14 mouse cellular contexts compared by ENCODE assay signal in genomic region chr17:29257001-29257511, GRCm38 (mm10). TPM values are rescaled to one million over a fixed set of nuclear protein-coding genes. Genes with fewer than 3 reads are reported as not detected.
DNase-seq lines count a peak whose midpoint lies in the region; ATAC-seq and TF ChIP-seq lines count a peak whose summit lies in the region.
"Had no signal": no experiment of that assay in that cellular context is flagged by ENCODE, and none has a peak within 500 bp of the region (broad histone marks: within the 10 kb centered on the region; RNA-seq: fewer than 3 reads in every experiment).

No protein-coding gene starts in this region.

- intact Hi-C loops in left cerebral cortex, postnatal 14 days (cut with DNase I) = no loop called here
- intact Hi-C loops in gastrocnemius, adult 2 months (cut with DNase I) = no loop called here

- peak overlapping the region; percentile 91 for H3K27ac ChIP-seq in heart, embryonic 15.5 days
- no peak overlapping the region for H3K27ac ChIP-seq in gastrocnemius, adult 2 months

- H3K4me2 ChIP-seq in heart, embryonic 15.5 days = peak overlapping the region; percentile 37; the same call in 1 of the 2 replicates

- H3K27me3 ChIP-seq in E14TG2a.4 (ENCODE audit: insufficient read depth, low read length) = no peaks in the 10 kb centered on the region
- no peaks in the 10 kb centered on the region for H3K27me3 ChIP-seq in heart, embryonic 15.5 days

- H3K9ac ChIP-seq in heart, embryonic 15.5 days = no peak overlapping the region; the same call in 1 of the 2 replicates

- peaks cover 87% of the 10 kb centered on the region for H3K36me3 ChIP-seq in E14TG2a.4 (ENCODE audit: insufficient read depth, low read length)
- peaks cover 4% of the 10 kb centered on the region; the same call in 1 of the 2 replicates for H3K36me3 ChIP-seq in heart, embryonic 15.5 days

- no peaks in the 10 kb centered on the region for H3K9me3 ChIP-seq in E14TG2a.4 (ENCODE audit: low read length)
- H3K9me3 ChIP-seq in heart, embryonic 15.5 days (replicated peaks) = no peaks in the 10 kb centered on the region

- peak; percentile 31 for DNase-seq in kidney, postnatal 14 days
- no peak for DNase-seq in kidney, postnatal 4 days
- DNase-seq in heart, adult 11 months = peak; percentile 99
- no peak for DNase-seq in left cerebral cortex, postnatal 14 days (ENCODE audit: low spot score in 2 of 2)
- DNase-seq in urinary bladder, postnatal 25 days (ENCODE audit: low spot score) = no peak
- no peak for DNase-seq in gastrocnemius, adult 2 months
- DNase-seq: lung, postnatal 14 days; midbrain, embryonic 14.5 days; thymus, postnatal 25 days had no signal

- peaks cover 89% of the 10 kb centered on the region for H3K4me1 ChIP-seq in E14TG2a.4 (replicated peaks; ENCODE audit: low read depth, low read length)
- peaks cover 81% of the 10 kb centered on the region for H3K4me1 ChIP-seq in heart, embryonic 15.5 days (replicated peaks)

- H3K4me3 ChIP-seq in E14TG2a.4 (replicated peaks; ENCODE audit: low read length) = 0 out of 2 replicates have a peak overlapping the region, but pooled peaks have one; percentile 1
- no peak overlapping the region for H3K4me3 ChIP-seq in heart, embryonic 15.5 days
- H3K4me3 ChIP-seq in gastrocnemius, adult 2 months = no peak overlapping the region
- H3K4me3 ChIP-seq: erythroblast, embryonic 14.5 days had no signal

- ATAC-seq in heart, embryonic 15.5 days (replicated peaks; ENCODE audit: insufficient number of reproducible peaks, insufficient read depth, low FRiP score, low read depth) = peak; percentile 82
- ATAC-seq: activated CD4-positive, CD25-positive, alpha-beta regulatory T cell, adult 4 months; CD4-positive, CD25-positive, alpha-beta regulatory T cell, adult 4 months had no signal

- TF ChIP-seq CTCF in E14TG2a.4 (conservative IDR thresholded peaks at IDR 0.05; ENCODE audit: low read length) = no peak
- no peak for TF ChIP-seq CTCF in gastrocnemius, adult 2 months (IDR thresholded peaks at IDR 0.05)

- 42% methylated on average over 10 of the region's 10 CpGs for WGBS in heart, embryonic 15.5 days

RNA-seq across cellular contexts. Expression of gene Ppil1, which starts 6.9 kb away (rescaled TPM):
- polyA plus RNA-seq in heart, embryonic 15.5 days (2015; fragmentation: Nextera tagmentation; extraction: Ambion mirVana) = 86.8 and 107 TPM in 2 replicates
- 10 to 100 TPM; 17.8 to 17.9 TPM for total RNA-seq in left cerebral cortex, postnatal 14 days (2021)
- 1 to 10 TPM; 5.1 to 7.3 TPM for total RNA-seq in gastrocnemius, adult 2 months (2021)

RNA-seq across cellular contexts. Expression of gene BC004004, which starts 11.5 kb away (rescaled TPM):
- polyA plus RNA-seq in heart, embryonic 15.5 days (2015; fragmentation: Nextera tagmentation; extraction: Ambion mirVana) = 91.1 and 96.0 TPM in 2 replicates
- 100 to 1,000 TPM in 1 of 2 experiments, 10 to 100 TPM in 1; 87.5 to 103 TPM for total RNA-seq in left cerebral cortex, postnatal 14 days (2021)
- 100 to 1,000 TPM; 110 to 121 TPM for total RNA-seq in gastrocnemius, adult 2 months (2021)

RNA-seq across cellular contexts. Expression of gene Cpne5, which starts 19.1 kb away (rescaled TPM):
- polyA plus RNA-seq in heart, embryonic 15.5 days (2015; fragmentation: Nextera tagmentation; extraction: Ambion mirVana) = 14.9 and 17.9 TPM in 2 replicates
- total RNA-seq in left cerebral cortex, postnatal 14 days (2021) = 10 to 100 TPM; 82.0 to 86.5 TPM
- total RNA-seq in gastrocnemius, adult 2 months (2021) = not detected

Comparison
In these comparisons a context has a peak if more than half of its experiments do, and no peak if none do; other contexts are left out.
1. DNase-seq: peak in kidney, postnatal 14 days (single experiment) and heart, adult 11 months (single experiment); none in kidney, postnatal 4 days (0 of 2), left cerebral cortex, postnatal 14 days (0 of 2), urinary bladder, postnatal 25 days (single experiment) and gastrocnemius, adult 2 months (single experiment).
2. RNA of gene Cpne5, which starts 19.1 kb away (total RNA-seq): 82.0 to 86.5 TPM in left cerebral cortex, postnatal 14 days; not detected in gastrocnemius, adult 2 months; every median in the first group is over 10 times any median in the second.